8 mouse cellular contexts compared by ENCODE assay signal in the genomic region with DNA sequence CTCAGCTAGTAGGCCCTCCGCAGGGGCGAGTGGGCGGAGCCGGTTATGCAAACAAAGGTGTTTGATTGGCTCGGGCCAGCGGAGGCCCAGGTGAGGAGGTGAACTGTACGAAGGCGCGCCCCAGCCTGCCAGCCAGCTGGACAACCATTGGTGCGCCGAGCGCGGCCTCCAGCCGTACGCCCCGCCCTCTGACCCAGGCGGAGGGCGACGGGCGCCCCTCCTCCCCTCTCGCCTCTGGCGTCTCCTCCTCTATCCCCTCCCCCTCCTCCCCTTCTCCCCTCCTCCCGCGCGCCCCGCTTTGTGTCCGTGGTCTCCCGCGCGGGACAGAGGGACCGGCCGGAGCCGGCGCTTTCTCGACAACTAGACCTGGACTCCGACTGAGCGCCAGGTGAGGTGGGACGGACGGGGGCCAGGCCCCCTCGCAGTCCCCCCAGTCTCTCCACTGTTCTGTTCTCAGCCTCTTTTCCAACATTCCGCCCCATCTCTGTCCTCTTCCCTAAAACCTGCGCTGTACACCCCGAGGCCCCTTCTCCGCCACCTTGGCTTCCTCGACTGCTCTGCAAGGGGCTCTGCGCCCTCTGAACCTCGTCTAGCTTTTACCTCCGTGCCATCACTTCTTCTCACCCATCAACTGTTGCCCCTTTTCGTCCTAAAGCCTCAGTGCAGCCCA. TPM values are rescaled to one million over a fixed set of nuclear protein-coding genes. Genes with fewer than 3 reads are reported as not detected.
A peak's percentile ranks its signal among the peaks of the same experiment; 100 is the strongest.
DNase-seq lines count a peak whose midpoint lies in the region; ATAC-seq and TF ChIP-seq lines count a peak whose summit lies in the region.

No protein-coding gene starts in this region.

- H3K36me3 ChIP-seq in CH12.LX (replicated peaks in 1 of 2; ENCODE audit: control insufficient read depth in 1 of 2, insufficient read depth in 1 of 2, low read length in 1 of 2) = peaks cover 0 to 14% of the 10 kb centered on the region in 2 experiments
- H3K36me3 ChIP-seq in embryonic facial prominence, embryonic 15.5 days = no peaks in the 10 kb centered on the region
- no peaks in the 10 kb centered on the region for H3K36me3 ChIP-seq in heart, embryonic 15.5 days
- no peaks in the 10 kb centered on the region for H3K36me3 ChIP-seq in megakaryocyte, embryonic 14.5 days (replicated peaks; ENCODE audit: low read length)

- no peak for TF ChIP-seq POLR2A in CH12.LX (IDR thresholded peaks at IDR 0.05; ENCODE audit: low read depth, low read length)
- TF ChIP-seq POLR2A in bone marrow, adult 2 months (IDR thresholded peaks at IDR 0.05; ENCODE audit: borderline replicate concordance, control insufficient read depth, low read depth, low read length) = no peak

- H3K9me3 ChIP-seq in CH12.LX (replicated peaks; ENCODE audit: low read length) = no peaks in the 10 kb centered on the region
- H3K9me3 ChIP-seq in embryonic facial prominence, embryonic 15.5 days (replicated peaks) = no peaks in the 10 kb centered on the region
- H3K9me3 ChIP-seq in heart, embryonic 15.5 days (replicated peaks) = no peaks in the 10 kb centered on the region
- no peaks in the 10 kb centered on the region for H3K9me3 ChIP-seq in megakaryocyte, embryonic 14.5 days

- dilution Hi-C loops in CH12.LX (cut with MboI; ENCODE audit: extremely low pct_ligation_motif_present, extremely low pct_unique_long_range_greater_than_20kb, low sequenced_read_pairs) = no loop called here

- no peak for DNase-seq in CH12.LX (ENCODE audit: extremely low read depth)
- DNase-seq in kidney, postnatal 10 days = peak; percentile 86
- DNase-seq in right cerebral cortex, postnatal 25 days = peak; percentile 27
- peak; percentile 54 to 79 for DNase-seq in urinary bladder, postnatal 36 days (ENCODE audit: low spot score in 2 of 2)

- H3K4me2 ChIP-seq in CH12.LX (ENCODE audit: insufficient read depth, low read depth, poor library complexity, severe bottlenecking) = peak overlapping the region; percentile 57
- peak overlapping the region; percentile 49 for H3K4me2 ChIP-seq in embryonic facial prominence, embryonic 15.5 days (replicated peaks)
- H3K4me2 ChIP-seq in heart, embryonic 15.5 days = peak overlapping the region; percentile 65

- H3K4me3 ChIP-seq in CH12.LX (replicated peaks in 1 of 3; ENCODE audit: low read depth in 2 of 3, low read length in 2 of 3, poor library complexity in 1 of 3) = peak overlapping the region in 1 of 3 experiments; percentile 66
- H3K4me3 ChIP-seq in bone marrow, adult 2 months (replicated peaks; ENCODE audit: control insufficient read depth, low read depth, low read length) = peak overlapping the region; percentile 2
- H3K4me3 ChIP-seq in embryonic facial prominence, embryonic 15.5 days (replicated peaks) = peak overlapping the region; percentile 53
- H3K4me3 ChIP-seq in heart, embryonic 15.5 days = peak overlapping the region; percentile 63
- H3K4me3 ChIP-seq in megakaryocyte, embryonic 14.5 days (replicated peaks) = peak overlapping the region; percentile 92

- H3K9ac ChIP-seq in CH12.LX (ENCODE audit: insufficient read depth, low read depth) = peak overlapping the region; percentile 53; the same call in 1 of the 2 replicates
- H3K9ac ChIP-seq in embryonic facial prominence, embryonic 15.5 days = peak overlapping the region; percentile 44
- peak overlapping the region; percentile 64 for H3K9ac ChIP-seq in heart, embryonic 15.5 days

- no peak for TF ChIP-seq EP300 in CH12.LX (IDR thresholded peaks at IDR 0.05; ENCODE audit: low read length)

- no peaks in the 10 kb centered on the region for H3K79me2 ChIP-seq in CH12.LX (replicated peaks; ENCODE audit: control insufficient read depth, extremely low read depth, insufficient read depth, poor library complexity, severe bottlenecking)

- H3K27ac ChIP-seq in CH12.LX (ENCODE audit: insufficient read depth, low read depth) = no peak overlapping the region
- H3K27ac ChIP-seq in bone marrow, adult 2 months (ENCODE audit: control insufficient read depth, insufficient read depth, low read depth, low read length, poor library complexity) = no peak overlapping the region
- peak overlapping the region; percentile 81 for H3K27ac ChIP-seq in embryonic facial prominence, embryonic 15.5 days (replicated peaks)
- H3K27ac ChIP-seq in heart, embryonic 15.5 days = peak overlapping the region; percentile 83

- in situ Hi-C loops in CH12.LX (cut with MboI; ENCODE audit: low pct_ligation_motif_present, low pct_unique_long_range_greater_than_20kb, low sequenced_read_pairs) = no loop called here

- 8% methylated on average over 39 of the region's 49 CpGs for WGBS in bone marrow, adult 2 months
- 24% methylated on average over 35 of the region's 49 CpGs for WGBS in embryonic facial prominence, embryonic 15.5 days
- 17% methylated on average over 33 of the region's 49 CpGs for WGBS in heart, embryonic 15.5 days

- H3K27me3 ChIP-seq in CH12.LX (replicated peaks) = no peaks in the 10 kb centered on the region
- H3K27me3 ChIP-seq in embryonic facial prominence, embryonic 15.5 days = no peaks in the 10 kb centered on the region
- H3K27me3 ChIP-seq in heart, embryonic 15.5 days = no peaks in the 10 kb centered on the region
- H3K27me3 ChIP-seq in megakaryocyte, embryonic 14.5 days (replicated peaks) = peaks cover 17% of the 10 kb centered on the region

- no peak for TF ChIP-seq CTCF in CH12.LX (conservative IDR thresholded peaks at IDR 0.05 in 1 of 2, IDR thresholded peaks at IDR 0.05 in 1 of 2; ENCODE audit: low read depth in 2 of 2, low read length in 2 of 2)
- no peak for TF ChIP-seq CTCF in bone marrow, adult 2 months (IDR thresholded peaks at IDR 0.05; ENCODE audit: control insufficient read depth, insufficient read depth, low read length)

- H3K4me1 ChIP-seq in CH12.LX (ENCODE audit: control insufficient read depth in 1 of 2, insufficient read depth in 2 of 2) = peaks cover 3 to 5% of the 10 kb centered on the region in 2 experiments; a peak in 1 of 4 replicates
- H3K4me1 ChIP-seq in bone marrow, adult 2 months (ENCODE audit: control insufficient read depth, insufficient read depth, low read length) = no peaks in the 10 kb centered on the region
- H3K4me1 ChIP-seq in embryonic facial prominence, embryonic 15.5 days = peaks cover 10% of the 10 kb centered on the region; the same call in 1 of the 2 replicates
- H3K4me1 ChIP-seq in heart, embryonic 15.5 days (replicated peaks) = peaks cover 10% of the 10 kb centered on the region; the same call in 1 of the 2 replicates
- peaks cover 28% of the 10 kb centered on the region for H3K4me1 ChIP-seq in megakaryocyte, embryonic 14.5 days

- TF ChIP-seq RAD21 in CH12.LX (IDR thresholded peaks at IDR 0.05; ENCODE audit: low read depth, low read length) = no peak

- peak; percentile 89 for ATAC-seq in embryonic facial prominence, embryonic 15.5 days (ENCODE audit: insufficient number of reproducible peaks, low FRiP score, low TSS enrichment, low read depth)
- ATAC-seq in heart, embryonic 15.5 days (replicated peaks; ENCODE audit: insufficient number of reproducible peaks, insufficient read depth, low FRiP score, low read depth) = peak; percentile 89

TF ChIP-seq in CH12.LX, 34 proteins besides CTCF, POLR2A, EP300 and RAD21:
- TF ChIP-seq MAX (IDR thresholded peaks at IDR 0.05; ENCODE audit: low read length) (no peak), CHD2 (IDR thresholded peaks at IDR 0.05; ENCODE audit: low read length) (peak; percentile 66; the same call in 1 of the 2 replicates)

RNA-seq across cellular contexts. Expression of a gene that starts 9.6 kb away (rescaled TPM):
- total RNA-seq in CH12.LX (2012; rRNA removed) = 7.6 and 8.4 TPM in 2 replicates
- total RNA-seq in CH12.LX (2014; rRNA removed) = 8.3 and 8.7 TPM in 2 replicates
- polyA plus RNA-seq in CH12.LX (2012; ENCODE audit: insufficient read length, low read depth) = 12.1 and 13.8 TPM in 2 replicates
- 3.2 and 4.1 TPM in 2 replicates for polyA plus RNA-seq in bone marrow, adult 2 months (2011; ENCODE audit: insufficient read depth, insufficient read length, low replicate concordance, missing spikeins)
- 3.6 and 4.8 TPM in 2 replicates for polyA plus RNA-seq in embryonic facial prominence, embryonic 15.5 days (2015; fragmentation: Nextera tagmentation; extraction: Ambion mirVana)
- polyA plus RNA-seq in heart, embryonic 15.5 days (2015; fragmentation: Nextera tagmentation; extraction: Ambion mirVana) = 1.0 and 1.3 TPM in 2 replicates
- 1.6 and 9.7 TPM in 2 replicates for polyA plus RNA-seq in megakaryocyte, embryonic 14.5 days (2012; ENCODE audit: insufficient read depth, low replicate concordance)

RNA-seq across cellular contexts. Expression of a gene that starts 47.4 kb away (rescaled TPM):
- total RNA-seq in CH12.LX (2012; rRNA removed) (not detected in 2 replicates), CH12.LX (2014; rRNA removed) (not detected in 2 replicates)
- polyA plus RNA-seq in CH12.LX (2012; ENCODE audit: insufficient read length, low read depth) = 0.09 TPM in 1 of 2 replicates, not detected in the other
- polyA plus RNA-seq in bone marrow, adult 2 months (2011; ENCODE audit: insufficient read depth, insufficient read length, low replicate concordance, missing spikeins) = 55.8 and 76.7 TPM in 2 replicates
- polyA plus RNA-seq in embryonic facial prominence, embryonic 15.5 days (2015; fragmentation: Nextera tagmentation; extraction: Ambion mirVana) = 15.1 and 15.8 TPM in 2 replicates
- 1.0 and 1.4 TPM in 2 replicates for polyA plus RNA-seq in heart, embryonic 15.5 days (2015; fragmentation: Nextera tagmentation; extraction: Ambion mirVana)
- polyA plus RNA-seq in megakaryocyte, embryonic 14.5 days (2012; ENCODE audit: insufficient read depth, low replicate concordance) = not detected in 2 replicates

Comparison
In these comparisons a context has a peak if more than half of its experiments do, and no peak if none do; other contexts are left out.
1. H3K27ac ChIP-seq: peak in embryonic facial prominence, embryonic 15.5 days (single experiment) and heart, embryonic 15.5 days (single experiment); none in CH12.LX (single experiment) and bone marrow, adult 2 months (single experiment).
2. Peak in every context shown above with its lines, with median percentiles within 50 percentile points of each other: H3K4me2 ChIP-seq and H3K9ac ChIP-seq.